ENCODE assay signal across 8 mouse cellular contexts in the genomic region with DNA sequence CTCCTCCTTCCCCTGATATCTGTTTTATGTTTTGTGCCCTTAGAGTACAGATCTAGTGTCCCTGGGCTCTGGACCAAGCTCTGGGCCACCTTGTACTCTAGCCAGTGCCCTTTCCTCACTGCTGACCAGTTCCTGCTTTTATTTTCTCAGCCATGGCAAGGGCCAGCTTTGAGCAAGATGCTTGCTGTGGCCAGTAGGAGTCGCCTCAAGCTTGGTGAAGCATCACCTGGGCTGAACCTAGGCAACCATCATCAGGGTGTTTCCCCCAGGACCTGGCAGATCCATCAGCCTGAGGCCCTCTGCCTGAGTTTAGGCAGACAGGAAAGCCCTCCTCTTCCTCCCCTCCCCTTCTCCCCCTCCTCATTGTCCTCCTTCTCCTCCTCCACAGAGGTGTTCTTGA. TPM values are rescaled to one million over a fixed set of nuclear protein-coding genes. Genes with fewer than 3 reads are reported as not detected.
DNase-seq lines count a peak whose midpoint lies in the region; ATAC-seq lines count a peak whose summit lies in the region.

No protein-coding gene starts in this region.

- H3K4me3 ChIP-seq in hindbrain, embryonic 13.5 days = no peak overlapping the region
- H3K4me3 ChIP-seq in hindbrain, embryonic 12.5 days = no peak overlapping the region
- no peak overlapping the region for H3K4me3 ChIP-seq in intestine, embryonic 16.5 days (ENCODE audit: low read length)

- no peak overlapping the region for H3K9ac ChIP-seq in hindbrain, embryonic 13.5 days
- no peak overlapping the region for H3K9ac ChIP-seq in hindbrain, embryonic 12.5 days
- H3K9ac ChIP-seq in intestine, embryonic 16.5 days (ENCODE audit: low read depth, low read length) = no peak overlapping the region

- 0 out of 2 replicates have a peak overlapping the region, but pooled peaks have one; percentile 35 for H3K27ac ChIP-seq in hindbrain, embryonic 13.5 days
- no peak overlapping the region for H3K27ac ChIP-seq in hindbrain, embryonic 12.5 days
- no peak overlapping the region for H3K27ac ChIP-seq in intestine, embryonic 16.5 days (ENCODE audit: low read length)

- peaks cover 6% of the 10 kb centered on the region; the same call in 1 of the 2 replicates for H3K4me1 ChIP-seq in hindbrain, embryonic 13.5 days (replicated peaks)
- H3K4me1 ChIP-seq in hindbrain, embryonic 12.5 days = no peaks in the 10 kb centered on the region; the same call in 1 of the 2 replicates
- H3K4me1 ChIP-seq in intestine, embryonic 16.5 days (ENCODE audit: control insufficient read depth, insufficient read depth, low read length) = no peaks in the 10 kb centered on the region

- no peaks in the 10 kb centered on the region for H3K9me3 ChIP-seq in hindbrain, embryonic 13.5 days
- H3K9me3 ChIP-seq in hindbrain, embryonic 12.5 days (replicated peaks) = no peaks in the 10 kb centered on the region
- H3K9me3 ChIP-seq in intestine, embryonic 16.5 days (ENCODE audit: control insufficient read depth, low read length) = no peaks in the 10 kb centered on the region

- no peak overlapping the region for H3K4me2 ChIP-seq in hindbrain, embryonic 13.5 days
- H3K4me2 ChIP-seq in hindbrain, embryonic 12.5 days (replicated peaks) = no peak overlapping the region
- no peak overlapping the region for H3K4me2 ChIP-seq in intestine, embryonic 16.5 days (ENCODE audit: low read depth, low read length)

- peaks cover 80% of the 10 kb centered on the region for H3K36me3 ChIP-seq in hindbrain, embryonic 13.5 days
- peaks cover 81% of the 10 kb centered on the region for H3K36me3 ChIP-seq in hindbrain, embryonic 12.5 days
- H3K36me3 ChIP-seq in intestine, embryonic 16.5 days (ENCODE audit: control insufficient read depth, insufficient read depth, low read length) = peaks cover 17% of the 10 kb centered on the region

- peak; percentile 65 for DNase-seq in A20 (ENCODE audit: low read depth, low spot score)
- peak; percentile 53 for DNase-seq in ES-CJ7 (ENCODE audit: low read depth, low spot score)
- DNase-seq in kidney, postnatal 36 days = peak; percentile 70 to 76

- WGBS in hindbrain, embryonic 13.5 days = 29% methylated on average over 1 of the region's 1 CpGs
- WGBS in hindbrain, embryonic 12.5 days = 32% methylated on average over 1 of the region's 1 CpGs
- 31% methylated on average over 1 of the region's 1 CpGs for WGBS in intestine, embryonic 16.5 days

- H3K27me3 ChIP-seq in hindbrain, embryonic 13.5 days = no peaks in the 10 kb centered on the region
- H3K27me3 ChIP-seq in hindbrain, embryonic 12.5 days = no peaks in the 10 kb centered on the region
- H3K27me3 ChIP-seq in intestine, embryonic 16.5 days (replicated peaks; ENCODE audit: control insufficient read depth, insufficient read depth, low read length) = no peaks in the 10 kb centered on the region

- no peak for ATAC-seq in hindbrain, embryonic 13.5 days (ENCODE audit: low FRiP score)
- ATAC-seq in hindbrain, embryonic 12.5 days (ENCODE audit: low FRiP score) = no peak
- ATAC-seq in erythroblast, adult 5-6 weeks (replicated peaks; ENCODE audit: low FRiP score, poor library complexity, severe bottlenecking) = peak; percentile 51; the same call in 1 of the 2 replicates
- ATAC-seq in neutrophil, adult 5-6 weeks (ENCODE audit: extremely low read depth, insufficient number of reproducible peaks, low FRiP score, poor library complexity, severe bottlenecking) = peak; percentile 74
- ATAC-seq in intestine, embryonic 16.5 days = no peak

RNA-seq across cellular contexts. Expression of a gene that starts 18.9 kb away (rescaled TPM):
- 9.8 and 10.2 TPM in 2 replicates for polyA plus RNA-seq in hindbrain, embryonic 13.5 days (2015; fragmentation: Nextera tagmentation; extraction: Ambion mirVana)
- polyA plus RNA-seq in hindbrain, embryonic 12.5 days (2016; fragmentation: Nextera tagmentation; extraction: Ambion mirVana) = 8.0 and 8.2 TPM in 2 replicates
- total RNA-seq in erythroblast, adult 5-6 weeks (2015; ENCODE audit: low replicate concordance) = 23.4 and 26.5 TPM in 2 replicates
- 44.7 and 48.8 TPM in 2 replicates for total RNA-seq in erythroblast, adult 5-6 weeks (2017; ENCODE audit: low replicate concordance)
- 268 and 275 TPM in 2 replicates for total RNA-seq in neutrophil, adult 5-6 weeks (2017)
- polyA plus RNA-seq in intestine, embryonic 16.5 days (2015; fragmentation: Nextera tagmentation; extraction: Ambion mirVana) = 2.8 and 3.3 TPM in 2 replicates

RNA-seq across cellular contexts. Expression of a gene that starts 32.8 kb away (rescaled TPM):
- polyA plus RNA-seq in hindbrain, embryonic 13.5 days (2015; fragmentation: Nextera tagmentation; extraction: Ambion mirVana) = 44.8 and 45.2 TPM in 2 replicates
- polyA plus RNA-seq in hindbrain, embryonic 12.5 days (2016; fragmentation: Nextera tagmentation; extraction: Ambion mirVana) = 41.4 and 45.5 TPM in 2 replicates
- 14.4 and 35.2 TPM in 2 replicates for total RNA-seq in erythroblast, adult 5-6 weeks (2015; ENCODE audit: low replicate concordance)
- 23.6 and 31.2 TPM in 2 replicates for total RNA-seq in erythroblast, adult 5-6 weeks (2017; ENCODE audit: low replicate concordance)
- total RNA-seq in neutrophil, adult 5-6 weeks (2017) = 67.9 and 87.6 TPM in 2 replicates
- 24.5 and 25.3 TPM in 2 replicates for polyA plus RNA-seq in intestine, embryonic 16.5 days (2015; fragmentation: Nextera tagmentation; extraction: Ambion mirVana)

RNA-seq across cellular contexts. Expression of a gene that starts 35.7 kb away (rescaled TPM):
- 19.1 and 20.2 TPM in 2 replicates for polyA plus RNA-seq in hindbrain, embryonic 13.5 days (2015; fragmentation: Nextera tagmentation; extraction: Ambion mirVana)
- 29.0 and 29.7 TPM in 2 replicates for polyA plus RNA-seq in hindbrain, embryonic 12.5 days (2016; fragmentation: Nextera tagmentation; extraction: Ambion mirVana)
- total RNA-seq in erythroblast, adult 5-6 weeks (2015; ENCODE audit: low replicate concordance) = 6.0 and 6.7 TPM in 2 replicates
- 9.1 and 9.2 TPM in 2 replicates for total RNA-seq in erythroblast, adult 5-6 weeks (2017; ENCODE audit: low replicate concordance)
- total RNA-seq in neutrophil, adult 5-6 weeks (2017) = 17.2 and 20.5 TPM in 2 replicates
- 14.1 and 17.0 TPM in 2 replicates for polyA plus RNA-seq in intestine, embryonic 16.5 days (2015; fragmentation: Nextera tagmentation; extraction: Ambion mirVana)

RNA-seq across cellular contexts. Expression of a gene that starts 52.8 kb away (rescaled TPM):
- 246 and 253 TPM in 2 replicates for polyA plus RNA-seq in hindbrain, embryonic 13.5 days (2015; fragmentation: Nextera tagmentation; extraction: Ambion mirVana)
- polyA plus RNA-seq in hindbrain, embryonic 12.5 days (2016; fragmentation: Nextera tagmentation; extraction: Ambion mirVana) = 239 and 249 TPM in 2 replicates
- total RNA-seq in erythroblast, adult 5-6 weeks (2015; ENCODE audit: low replicate concordance) = 40.9 and 49.3 TPM in 2 replicates
- total RNA-seq in erythroblast, adult 5-6 weeks (2017; ENCODE audit: low replicate concordance) = 26.8 and 57.8 TPM in 2 replicates
- total RNA-seq in neutrophil, adult 5-6 weeks (2017) = 68.0 and 76.0 TPM in 2 replicates
- polyA plus RNA-seq in intestine, embryonic 16.5 days (2015; fragmentation: Nextera tagmentation; extraction: Ambion mirVana) = 248 and 288 TPM in 2 replicates

RNA-seq across cellular contexts. Expression of a gene that starts 54.2 kb away (rescaled TPM):
- polyA plus RNA-seq in hindbrain, embryonic 13.5 days (2015; fragmentation: Nextera tagmentation; extraction: Ambion mirVana) = 83.5 and 84.9 TPM in 2 replicates
- polyA plus RNA-seq in hindbrain, embryonic 12.5 days (2016; fragmentation: Nextera tagmentation; extraction: Ambion mirVana) = 76.8 and 78.1 TPM in 2 replicates
- 4.2 TPM in 1 of 2 replicates, not detected in the other for total RNA-seq in erythroblast, adult 5-6 weeks (2015; ENCODE audit: low replicate concordance)
- total RNA-seq in erythroblast, adult 5-6 weeks (2017; ENCODE audit: low replicate concordance) = 0.68 and 1.7 TPM in 2 replicates
- 11.6 and 12.2 TPM in 2 replicates for total RNA-seq in neutrophil, adult 5-6 weeks (2017)
- 38.8 and 43.0 TPM in 2 replicates for polyA plus RNA-seq in intestine, embryonic 16.5 days (2015; fragmentation: Nextera tagmentation; extraction: Ambion mirVana)

Comparison
In these comparisons a context has a peak if more than half of its experiments do, and no peak if none do; other contexts are left out.
1. ATAC-seq: peak in erythroblast, adult 5-6 weeks (single experiment) and neutrophil, adult 5-6 weeks (single experiment); none in hindbrain, embryonic 13.5 days (single experiment), hindbrain, embryonic 12.5 days (single experiment) and intestine, embryonic 16.5 days (single experiment).
2. Peak in every context shown above with its lines, with median percentiles within 50 percentile points of each other: DNase-seq.